35 mouse cellular contexts compared by ENCODE assay signal in genomic region chr3:90625496-90625895, GRCm38 (mm10). TPM values are rescaled to one million over a fixed set of nuclear protein-coding genes. Genes with fewer than 3 reads are reported as not detected.
A peak's percentile ranks its signal among the peaks of the same experiment; 100 is the strongest.
DNase-seq lines count a peak whose midpoint lies in the region; ATAC-seq and TF ChIP-seq lines count a peak whose summit lies in the region.
"Had no signal": no experiment of that assay in that cellular context is flagged by ENCODE, and none has a peak within 500 bp of the region (broad histone marks: within the 10 kb centered on the region; RNA-seq: fewer than 3 reads in every experiment).

No protein-coding gene starts in this region.

- no peaks in the 10 kb centered on the region for H3K36me3 ChIP-seq in heart, embryonic 10.5 days
- no peaks in the 10 kb centered on the region for H3K36me3 ChIP-seq in lung, embryonic 14.5 days (ENCODE audit: insufficient read depth)
- no peaks in the 10 kb centered on the region for H3K36me3 ChIP-seq in intestine, postnatal 0 days (ENCODE audit: control insufficient read depth, insufficient read depth)
- H3K36me3 ChIP-seq in neural tube, embryonic 15.5 days: no peaks in the 10 kb centered on the region
- H3K36me3 ChIP-seq: embryonic facial prominence, embryonic 12.5 days; limb, embryonic 12.5 days; liver, embryonic 15.5 days; midbrain, embryonic 13.5 days had no signal

- peaks cover 3% of the 10 kb centered on the region; the same call in 1 of the 2 replicates for H3K27me3 ChIP-seq in heart, embryonic 10.5 days (ENCODE audit: insufficient read depth, poor library complexity, severe bottlenecking)
- H3K27me3 ChIP-seq in lung, embryonic 14.5 days (ENCODE audit: insufficient read depth, low read length): no peaks in the 10 kb centered on the region
- H3K27me3 ChIP-seq in intestine, postnatal 0 days (replicated peaks; ENCODE audit: control insufficient read depth, insufficient read depth, low read length): no peaks in the 10 kb centered on the region
- H3K27me3 ChIP-seq in neural tube, embryonic 15.5 days (replicated peaks): no peaks in the 10 kb centered on the region
- H3K27me3 ChIP-seq: embryonic facial prominence, embryonic 12.5 days; limb, embryonic 12.5 days; liver, embryonic 15.5 days; midbrain, embryonic 13.5 days had no signal

- ATAC-seq in lung, embryonic 14.5 days (ENCODE audit: insufficient read depth): no peak
- no peak for ATAC-seq in intestine, postnatal 0 days
- ATAC-seq in neural tube, embryonic 15.5 days (ENCODE audit: low FRiP score): no peak
- ATAC-seq: CD4-positive, CD25-positive, alpha-beta regulatory T cell, adult 4 months; hindbrain, postnatal 0 days; lung, postnatal 0 days; midbrain, embryonic 13.5 days had no signal

- H3K4me3 ChIP-seq in heart, embryonic 10.5 days: no peak overlapping the region
- no peak overlapping the region for H3K4me3 ChIP-seq in lung, embryonic 14.5 days (ENCODE audit: low read depth, low read length)
- H3K4me3 ChIP-seq in intestine, postnatal 0 days (ENCODE audit: low read depth, low read length): no peak overlapping the region
- no peak overlapping the region for H3K4me3 ChIP-seq in neural tube, embryonic 15.5 days (replicated peaks)
- H3K4me3 ChIP-seq: embryonic facial prominence, embryonic 12.5 days; limb, embryonic 12.5 days; liver, embryonic 15.5 days; midbrain, embryonic 13.5 days had no signal

- no peak overlapping the region for H3K4me2 ChIP-seq in lung, embryonic 14.5 days
- H3K4me2 ChIP-seq in intestine, postnatal 0 days (replicated peaks; ENCODE audit: low read depth): no peak overlapping the region
- no peak overlapping the region for H3K4me2 ChIP-seq in neural tube, embryonic 15.5 days
- H3K4me2 ChIP-seq: embryonic facial prominence, embryonic 12.5 days; heart, embryonic 11.5 days; limb, embryonic 12.5 days; liver, embryonic 15.5 days; midbrain, embryonic 13.5 days had no signal

- no peak for TF ChIP-seq CTCF in lung, embryonic 14.5 days (IDR thresholded peaks at IDR 0.05; ENCODE audit: low read depth)
- no peak for TF ChIP-seq CTCF in intestine, postnatal 0 days (IDR thresholded peaks at IDR 0.05; ENCODE audit: low read depth)

- H3K4me1 ChIP-seq in heart, embryonic 10.5 days: peaks cover 7% of the 10 kb centered on the region; the same call in 1 of the 2 replicates
- H3K4me1 ChIP-seq in lung, embryonic 14.5 days (ENCODE audit: insufficient read depth): peaks cover 13% of the 10 kb centered on the region; the same call in 1 of the 2 replicates
- H3K4me1 ChIP-seq in intestine, postnatal 0 days (replicated peaks; ENCODE audit: control insufficient read depth, insufficient read depth, low read length): peaks cover 5% of the 10 kb centered on the region
- peaks cover 13% of the 10 kb centered on the region for H3K4me1 ChIP-seq in neural tube, embryonic 15.5 days

- H3K9me3 ChIP-seq in heart, embryonic 10.5 days: no peaks in the 10 kb centered on the region
- no peaks in the 10 kb centered on the region for H3K9me3 ChIP-seq in lung, embryonic 14.5 days (ENCODE audit: low read depth, low read length)
- H3K9me3 ChIP-seq in intestine, postnatal 0 days (ENCODE audit: control insufficient read depth): no peaks in the 10 kb centered on the region
- H3K9me3 ChIP-seq in neural tube, embryonic 15.5 days (replicated peaks): no peaks in the 10 kb centered on the region
- H3K9me3 ChIP-seq: embryonic facial prominence, embryonic 12.5 days; limb, embryonic 12.5 days; liver, embryonic 15.5 days; midbrain, embryonic 13.5 days had no signal

- DNase-seq in heart, embryonic 10.5 days (ENCODE audit: low spot score): peak; percentile 25
- no peak for DNase-seq in heart, adult 8-10 months (ENCODE audit: low spot score)
- DNase-seq in lung, embryonic 14.5 days: no peak
- DNase-seq in lung, adult 18-20 months: no peak
- DNase-seq in layer of hippocampus, postnatal 36 days: no peak
- DNase-seq: adrenal gland, postnatal 14 days; cerebellum, adult 11-12 months; cerebellum, adult 9-11 months; embryo, embryonic 11 days; gastrocnemius, postnatal 10 days; heart, postnatal 4 days; kidney, adult 18-20 months; kidney, postnatal 10 days; layer of hippocampus, adult 9-11 months; right cerebral cortex, postnatal 25 days had no signal

- no peak overlapping the region for H3K9ac ChIP-seq in lung, embryonic 14.5 days
- no peak overlapping the region for H3K9ac ChIP-seq in intestine, postnatal 0 days (ENCODE audit: low read depth, low read length)
- H3K9ac ChIP-seq in neural tube, embryonic 15.5 days (replicated peaks): no peak overlapping the region
- H3K9ac ChIP-seq: embryonic facial prominence, embryonic 12.5 days; limb, embryonic 12.5 days; liver, embryonic 15.5 days; midbrain, embryonic 13.5 days had no signal

- no peak overlapping the region for H3K27ac ChIP-seq in heart, embryonic 10.5 days
- H3K27ac ChIP-seq in lung, embryonic 14.5 days (ENCODE audit: low read depth): peak overlapping the region; percentile 75
- H3K27ac ChIP-seq in intestine, postnatal 0 days (ENCODE audit: low read depth, low read length): peak overlapping the region; percentile 46; the same call in 1 of the 2 replicates
- H3K27ac ChIP-seq in neural tube, embryonic 15.5 days (replicated peaks): no peak overlapping the region
- H3K27ac ChIP-seq: embryonic facial prominence, embryonic 12.5 days; hindbrain, postnatal 0 days; limb, embryonic 12.5 days; liver, embryonic 15.5 days; macrophage; midbrain, embryonic 13.5 days had no signal

- WGBS in heart, embryonic 10.5 days: 80% methylated on average over 5 of the region's 5 CpGs
- 74% methylated on average over 5 of the region's 5 CpGs for WGBS in lung, embryonic 14.5 days
- 54% methylated on average over 5 of the region's 5 CpGs for WGBS in intestine, postnatal 0 days
- WGBS in neural tube, embryonic 15.5 days: 77% methylated on average over 5 of the region's 5 CpGs

RNA-seq across cellular contexts. Expression of gene S100a6, which starts 12.8 kb away (rescaled TPM):
- 27.3 and 28.9 TPM in 2 replicates for polyA plus RNA-seq in heart, embryonic 10.5 days (2016; fragmentation: Nextera tagmentation; extraction: Ambion mirVana)
- total RNA-seq in heart, adult 8-10 months (2022): 10 to 100 TPM; 54.7 to 77.4 (median 69.0) TPM
- polyA plus RNA-seq in lung, embryonic 14.5 days (2014; fragmentation: Nextera tagmentation; extraction: Ambion mirVana): 84.2 and 100 TPM in 2 replicates
- 374 and 424 TPM in 2 replicates for polyA plus RNA-seq in intestine, postnatal 0 days (2015; fragmentation: Nextera tagmentation; extraction: Ambion mirVana)
- 43.6 and 90.4 TPM in 2 replicates for polyA plus RNA-seq in neural tube, embryonic 15.5 days (2015; fragmentation: Nextera tagmentation; extraction: Ambion mirVana)
- 10 to 100 TPM; 18.8 to 23.5 TPM for total RNA-seq in layer of hippocampus, postnatal 36 days (2021)

RNA-seq across cellular contexts. Expression of gene S100a5, which starts 17.2 kb away (rescaled TPM):
- polyA plus RNA-seq in heart, embryonic 10.5 days (2016; fragmentation: Nextera tagmentation; extraction: Ambion mirVana): not detected in 2 replicates
- total RNA-seq in heart, adult 8-10 months (2022): not detected
- polyA plus RNA-seq in lung, embryonic 14.5 days (2014; fragmentation: Nextera tagmentation; extraction: Ambion mirVana): not detected in 2 replicates
- 4.1 and 5.6 TPM in 2 replicates for polyA plus RNA-seq in intestine, postnatal 0 days (2015; fragmentation: Nextera tagmentation; extraction: Ambion mirVana)
- not detected in 2 replicates for polyA plus RNA-seq in neural tube, embryonic 15.5 days (2015; fragmentation: Nextera tagmentation; extraction: Ambion mirVana)
- total RNA-seq in layer of hippocampus, postnatal 36 days (2021): not detected
- total RNA-seq: adrenal gland, postnatal 14 days; gastrocnemius, postnatal 10 days; heart, postnatal 4 days; hindbrain, postnatal 0 days; left cerebral cortex, adult 18-20 months; left cerebral cortex, postnatal 25 days; liver, adult 2 months; megakaryocyte-erythroid progenitor cell, adult 5-6 weeks; neutrophil, adult 5-6 weeks had no signal
- polyA plus RNA-seq: CD4-positive, CD25-positive, alpha-beta regulatory T cell, adult 4 months; gonadal fat pad, adult 2 months; heart, embryonic 11.5 days; heart, embryonic 16.5 days; hindbrain, postnatal 0 days; limb, embryonic 12.5 days; liver, adult 2 months; liver, embryonic 15.5 days; lung, postnatal 0 days; macrophage; midbrain, embryonic 13.5 days; testis, adult 2 months had no signal

RNA-seq across cellular contexts. Expression of gene S100a4, which starts 21.9 kb away (rescaled TPM):
- 0.30 and 0.43 TPM in 2 replicates for polyA plus RNA-seq in heart, embryonic 10.5 days (2016; fragmentation: Nextera tagmentation; extraction: Ambion mirVana)
- 10 to 100 TPM in 2 of 4 experiments, 1 to 10 TPM in 2; 5.9 to 16.2 (median 9.5) TPM for total RNA-seq in heart, adult 8-10 months (2022)
- 3.1 and 3.7 TPM in 2 replicates for polyA plus RNA-seq in lung, embryonic 14.5 days (2014; fragmentation: Nextera tagmentation; extraction: Ambion mirVana)
- polyA plus RNA-seq in intestine, postnatal 0 days (2015; fragmentation: Nextera tagmentation; extraction: Ambion mirVana): 8.6 and 8.7 TPM in 2 replicates
- polyA plus RNA-seq in neural tube, embryonic 15.5 days (2015; fragmentation: Nextera tagmentation; extraction: Ambion mirVana): 1.2 and 10.7 TPM in 2 replicates
- total RNA-seq in layer of hippocampus, postnatal 36 days (2021): 1 to 10 TPM; 2.7 to 3.8 TPM

RNA-seq across cellular contexts. Expression of gene Gm42674, which starts 23.8 kb away (rescaled TPM):
- not detected in 2 replicates for polyA plus RNA-seq in heart, embryonic 10.5 days (2016; fragmentation: Nextera tagmentation; extraction: Ambion mirVana)
- total RNA-seq in heart, adult 8-10 months (2022): not detected
- polyA plus RNA-seq in lung, embryonic 14.5 days (2014; fragmentation: Nextera tagmentation; extraction: Ambion mirVana): not detected in 2 replicates
- not detected in 2 replicates for polyA plus RNA-seq in intestine, postnatal 0 days (2015; fragmentation: Nextera tagmentation; extraction: Ambion mirVana)
- not detected in 2 replicates for polyA plus RNA-seq in neural tube, embryonic 15.5 days (2015; fragmentation: Nextera tagmentation; extraction: Ambion mirVana)
- total RNA-seq in layer of hippocampus, postnatal 36 days (2021): not detected
- total RNA-seq: adrenal gland, postnatal 14 days; gastrocnemius, postnatal 10 days; heart, postnatal 4 days; hindbrain, postnatal 0 days; left cerebral cortex, adult 18-20 months; left cerebral cortex, postnatal 25 days; liver, adult 2 months; megakaryocyte-erythroid progenitor cell, adult 5-6 weeks; neutrophil, adult 5-6 weeks had no signal
- polyA plus RNA-seq: CD4-positive, CD25-positive, alpha-beta regulatory T cell, adult 4 months; embryonic facial prominence, embryonic 12.5 days; gonadal fat pad, adult 2 months; heart, embryonic 11.5 days; heart, embryonic 16.5 days; hindbrain, postnatal 0 days; limb, embryonic 12.5 days; liver, adult 2 months; liver, embryonic 15.5 days; lung, postnatal 0 days; macrophage; midbrain, embryonic 13.5 days; testis, adult 2 months; thymus, postnatal 0 days had no signal

RNA-seq across cellular contexts. Expression of gene S100a7a, which starts 28.3 kb away (rescaled TPM):
- not detected in 2 replicates for polyA plus RNA-seq in heart, embryonic 10.5 days (2016; fragmentation: Nextera tagmentation; extraction: Ambion mirVana)
- under 1 TPM in 1 of 4 experiments, not detected in 3; 0.29 TPM for total RNA-seq in heart, adult 8-10 months (2022)
- polyA plus RNA-seq in lung, embryonic 14.5 days (2014; fragmentation: Nextera tagmentation; extraction: Ambion mirVana): not detected in 2 replicates
- 0.12 TPM in 1 of 2 replicates, not detected in the other for polyA plus RNA-seq in intestine, postnatal 0 days (2015; fragmentation: Nextera tagmentation; extraction: Ambion mirVana)
- polyA plus RNA-seq in neural tube, embryonic 15.5 days (2015; fragmentation: Nextera tagmentation; extraction: Ambion mirVana): not detected in 2 replicates
- total RNA-seq in layer of hippocampus, postnatal 36 days (2021): under 1 TPM; 0.61 to 0.62 TPM
- total RNA-seq: adrenal gland, postnatal 14 days; gastrocnemius, postnatal 10 days; heart, postnatal 4 days; hindbrain, postnatal 0 days; liver, adult 2 months; megakaryocyte-erythroid progenitor cell, adult 5-6 weeks had no signal
- polyA plus RNA-seq: CD4-positive, CD25-positive, alpha-beta regulatory T cell, adult 4 months; heart, embryonic 11.5 days; hindbrain, postnatal 0 days; limb, embryonic 12.5 days; liver, adult 2 months; liver, embryonic 15.5 days; macrophage; midbrain, embryonic 13.5 days; testis, adult 2 months had no signal

Comparison
In these comparisons a context has a peak if more than half of its experiments do, and no peak if none do; other contexts are left out.
1. H3K27ac ChIP-seq: peak in lung, embryonic 14.5 days (single experiment) and intestine, postnatal 0 days (single experiment); none in heart, embryonic 10.5 days (single experiment) and neural tube, embryonic 15.5 days (single experiment).